Mouse (Mus musculus) adrenal gland, adult 2 months (tissue): ENCODE measurements around the gene Olfr995. TPM values are rescaled to one million over a fixed set of nuclear protein-coding genes. Genes with fewer than 3 reads are reported as not detected.

Experiments
- DNase-seq: peaks from one replicate; pipeline ENCODE4 v3.0.0; 2021
- long read RNA-seq: library from polyadenylated mRNA; stranded (forward); transcript quantifications from one replicate; pipeline ENCODE4 v2.0.0, GENCODE M21; 2021
- polyA plus RNA-seq: library from polyadenylated mRNA; depleted of rRNA; stranded (reverse); fragments of >200 nt; gene quantifications from 2 replicates; pipeline ENCODE4 v1.2.3, GENCODE M21; 2012; rRNA removed
- total RNA-seq, 2 experiments: library from RNA; stranded (reverse); gene quantifications; 2 replicates each; pipeline ENCODE4 v1.2.3; 2021

Gene Olfr995
- total RNA-seq (not detected), polyA plus RNA-seq (not detected in 2 replicates)
- long read RNA-seq, result 0 reads

GRCm38 (mm10) chr2:85443539-85443938 is at the start of gene Olfr995:
TSS of gene Olfr995 (minus strand) at chr2:85443639.
- DNase-seq, result no peak

GRCm38 (mm10) chr2:85490396-85490795 is 47.0 kb upstream of the Olfr995 start:
- DNase-seq, result peak; percentile 53

DNA sequence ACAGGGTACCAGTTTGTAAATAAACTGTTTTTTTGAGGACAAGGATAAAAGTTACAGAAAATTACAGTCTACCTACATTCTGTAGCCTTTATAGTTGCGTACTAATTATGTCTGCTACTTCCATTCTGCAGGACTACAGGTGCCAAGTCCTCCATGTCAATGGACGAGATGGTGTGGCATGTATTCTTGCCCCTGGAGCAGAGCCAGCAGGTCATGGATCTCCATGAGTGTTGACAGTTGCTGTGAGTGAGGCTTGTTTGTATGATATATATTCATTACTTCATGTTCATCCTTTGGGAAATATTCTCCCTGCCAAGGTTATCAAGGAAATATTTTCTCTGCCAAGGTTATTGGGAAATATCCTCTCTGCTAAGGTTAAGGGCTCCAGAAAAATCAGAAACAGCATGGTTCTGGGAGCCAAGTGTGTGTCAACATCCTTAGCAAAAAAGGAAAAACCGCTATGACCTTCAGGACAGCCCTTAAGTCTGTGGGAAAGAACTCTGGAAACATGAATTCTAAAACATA is 23.4 kb upstream of the Olfr995 start:
- DNase-seq, result peak; percentile 51

DNA sequence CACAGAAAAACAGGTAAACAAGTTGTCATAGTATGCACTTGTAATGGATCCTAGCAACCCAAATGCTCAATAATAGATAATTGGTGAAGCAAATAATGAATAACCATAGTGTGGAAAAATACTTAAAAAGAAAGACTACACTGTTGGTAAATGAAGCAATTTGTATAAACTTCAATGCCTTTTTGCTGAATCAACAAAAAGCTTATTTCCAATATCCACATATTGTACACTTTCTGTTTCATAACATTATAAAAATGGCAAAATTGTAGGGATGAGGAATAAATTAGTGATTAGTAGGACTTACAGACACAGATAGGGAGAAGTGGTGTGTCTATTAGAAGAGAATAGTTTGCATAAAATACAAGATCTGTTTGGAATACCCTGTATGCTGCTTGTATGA is 893 bp downstream of the Olfr995 start:
- DNase-seq, result no peak

- DNase-seq, result no peak
Observed at GRCm38 (mm10) chr2:85436351-85436750, 7.1 kb downstream of the Olfr995 start, which contains the start of gene Olfr994. TSS of gene Olfr994 (minus strand) at chr2:85436451.

DNA sequence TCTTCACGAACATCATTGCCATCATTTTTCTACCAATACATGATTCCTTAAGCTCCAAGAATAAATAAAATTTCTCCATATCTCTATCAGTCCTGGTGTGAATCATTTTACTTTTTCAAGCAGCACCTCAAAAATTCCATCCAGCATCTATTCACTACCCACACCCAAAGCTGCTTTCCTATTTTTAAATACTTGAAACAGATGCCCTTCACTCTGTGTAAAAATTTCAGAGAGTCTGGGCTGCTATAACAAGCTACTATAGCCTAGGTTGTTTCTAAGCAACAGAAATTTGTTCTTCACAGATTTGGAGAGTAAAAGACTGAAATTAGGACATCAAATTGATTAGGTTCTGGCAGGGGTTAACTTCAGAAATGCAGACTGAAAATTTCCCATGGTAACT is 17.5 kb downstream of the Olfr995 start:
- no peak for DNase-seq

- no peak for DNase-seq
Observed at GRCm38 (mm10) chr2:85414777-85415176, 28.7 kb downstream of the Olfr995 start, which contains the start of gene Olfr993. TSS of gene Olfr993 (minus strand) at chr2:85414877.

GRCm38 (mm10) chr2:85409369-85409768 is 34.1 kb downstream of the Olfr995 start, which contains the start of gene Olfr992:
TSS of gene Olfr992 (minus strand) at chr2:85409469.
- DNase-seq, result no peak

Other genes starting within 250 kb of the Olfr995 start
- 10 to 100 TPM; 17.0 to 18.2 TPM for gene Lrrc55, start 246.4 kb downstream of the Olfr995 start, total RNA-seq
- gene Lrrc55, start 246.4 kb downstream of the Olfr995 start, polyA plus RNA-seq, result 13.2 and 14.3 TPM in 2 replicates
- not detected for gene Olfr987, start 104.3 kb downstream of the Olfr995 start, total RNA-seq
- not detected in 2 replicates for gene Olfr987, start 104.3 kb downstream of the Olfr995 start, polyA plus RNA-seq
- gene Olfr988, start 80.4 kb downstream of the Olfr995 start, total RNA-seq, result not detected
- gene Olfr988, start 80.4 kb downstream of the Olfr995 start, polyA plus RNA-seq, result not detected in 2 replicates
- not detected for gene Olfr992, start 34.2 kb downstream of the Olfr995 start, total RNA-seq
- gene Olfr992, start 34.2 kb downstream of the Olfr995 start, polyA plus RNA-seq, result not detected in 2 replicates
- gene Olfr993, start 28.8 kb downstream of the Olfr995 start, total RNA-seq, result not detected
- not detected in 2 replicates for gene Olfr993, start 28.8 kb downstream of the Olfr995 start, polyA plus RNA-seq
- gene Olfr994, start 7.2 kb downstream of the Olfr995 start, total RNA-seq, result not detected
- gene Olfr994, start 7.2 kb downstream of the Olfr995 start, polyA plus RNA-seq, result not detected in 2 replicates
- gene 4833423E24Rik, start 75.4 kb upstream of the Olfr995 start, total RNA-seq, result under 1 TPM; 0.38 to 0.49 TPM
- gene 4833423E24Rik, start 75.4 kb upstream of the Olfr995 start, polyA plus RNA-seq, result not detected in 2 replicates
- not detected for gene Olfr996, start 135.6 kb upstream of the Olfr995 start, total RNA-seq
- 0.13 and 0.16 TPM in 2 replicates for gene Olfr996, start 135.6 kb upstream of the Olfr995 start, polyA plus RNA-seq
- not detected for gene Olfr998, start 145.3 kb upstream of the Olfr995 start, total RNA-seq
- not detected in 2 replicates for gene Olfr998, start 145.3 kb upstream of the Olfr995 start, polyA plus RNA-seq
- gene Olfr1000, start 168.3 kb upstream of the Olfr995 start, total RNA-seq, result not detected
- gene Olfr1000, start 168.3 kb upstream of the Olfr995 start, polyA plus RNA-seq, result not detected in 2 replicates
- not detected for gene Olfr1002, start 207.1 kb upstream of the Olfr995 start, total RNA-seq
- gene Olfr1002, start 207.1 kb upstream of the Olfr995 start, polyA plus RNA-seq, result not detected in 2 replicates
- gene Olfr154, start 220.8 kb upstream of the Olfr995 start, total RNA-seq, result not detected
- gene Olfr154, start 220.8 kb upstream of the Olfr995 start, polyA plus RNA-seq, result not detected in 2 replicates
- not detected for gene Olfr1006, start 235.1 kb upstream of the Olfr995 start, total RNA-seq
- gene Olfr1006, start 235.1 kb upstream of the Olfr995 start, polyA plus RNA-seq, result not detected in 2 replicates
- not detected for gene Olfr1008, start 245.8 kb upstream of the Olfr995 start, total RNA-seq
- not detected in 2 replicates for gene Olfr1008, start 245.8 kb upstream of the Olfr995 start, polyA plus RNA-seq